Mouse (Mus musculus): Measurements from ENCODE around the gene Mepe.

The Mepe gene

GRCm38 (mm10) chr5:104351874-104352273, 26.7 kb downstream of the Mepe start:
- no peak for DNase-seq (ENCODE audit: low spot score)

- no peak for DNase-seq (ENCODE audit: low spot score)
These were observed 32.4 kb downstream of the Mepe start for GRCm38 (mm10) chr5:104357575-104357974.

- DNase-seq (ENCODE audit: low spot score): no peak
These were observed 33.5 kb downstream of the Mepe start for GRCm38 (mm10) chr5:104358592-104358991.

- DNase-seq (ENCODE audit: low spot score): no peak
These were observed 34.1 kb downstream of the Mepe start for GRCm38 (mm10) chr5:104359257-104359656.

GRCm38 (mm10) chr5:104370580-104370979, 45.5 kb downstream of the Mepe start:
- no peak for DNase-seq (ENCODE audit: low spot score)

- DNase-seq (ENCODE audit: low spot score): no peak
These were observed 46.2 kb downstream of the Mepe start for GRCm38 (mm10) chr5:104371284-104371683.

GRCm38 (mm10) chr5:104373648-104374307, 48.6 kb downstream of the Mepe start:
- no peak for DNase-seq (ENCODE audit: low spot score)

GRCm38 (mm10) chr5:104374308-104374660, 49.2 kb downstream of the Mepe start:
- DNase-seq (ENCODE audit: low spot score): peak; percentile 3

GRCm38 (mm10) chr5:104375132-104375531, 50.0 kb downstream of the Mepe start:
- DNase-seq (ENCODE audit: low spot score): no peak

- no peak for DNase-seq (ENCODE audit: low spot score)
These were observed 51.8 kb downstream of the Mepe start for GRCm38 (mm10) chr5:104376890-104377289.

- no peak for DNase-seq (ENCODE audit: low spot score)
These were observed 55.4 kb downstream of the Mepe start for GRCm38 (mm10) chr5:104380574-104380973.

GRCm38 (mm10) chr5:104381671-104382070, 56.5 kb downstream of the Mepe start:
- no peak for DNase-seq (ENCODE audit: low spot score)

- DNase-seq (ENCODE audit: low spot score): no peak
These were observed 59.4 kb downstream of the Mepe start for GRCm38 (mm10) chr5:104384540-104384939.

GRCm38 (mm10) chr5:104385521-104385920, 60.4 kb downstream of the Mepe start:
- no peak for DNase-seq (ENCODE audit: low spot score)

- DNase-seq (ENCODE audit: low spot score): no peak
These were observed 61.8 kb downstream of the Mepe start for GRCm38 (mm10) chr5:104386908-104387307.

All from urinary bladder, postnatal 25 days (tissue).